In genomic region chr7:24290106-24290693, GRCm38 (mm10) we compare ENCODE assay signal across 23 mouse cellular contexts. TPM values are rescaled to one million over a fixed set of nuclear protein-coding genes. Genes with fewer than 3 reads are reported as not detected.
"Had no signal": no experiment of that assay in that cellular context is flagged by ENCODE, and none has a peak within 500 bp of the region (broad histone marks: within the 10 kb centered on the region; RNA-seq: fewer than 3 reads in every experiment).

No protein-coding gene starts in this region.

- H3K4me2 ChIP-seq: limb, embryonic 12.5 days; limb, embryonic 15.5 days; liver, embryonic 11.5 days; lung, embryonic 14.5 days; midbrain, embryonic 12.5 days; midbrain, embryonic 15.5 days had no signal

- H3K9ac ChIP-seq: limb, embryonic 12.5 days; limb, embryonic 15.5 days; liver, embryonic 14.5 days; liver, postnatal 0 days; lung, embryonic 14.5 days; midbrain, embryonic 12.5 days; midbrain, embryonic 15.5 days had no signal

- H3K4me1 ChIP-seq: limb, embryonic 12.5 days; limb, embryonic 15.5 days; midbrain, embryonic 12.5 days; midbrain, embryonic 15.5 days had no signal

- H3K27me3 ChIP-seq: limb, embryonic 12.5 days; limb, embryonic 15.5 days; midbrain, embryonic 12.5 days; midbrain, embryonic 15.5 days had no signal

- H3K4me3 ChIP-seq: limb, embryonic 12.5 days; limb, embryonic 15.5 days; midbrain, embryonic 12.5 days; midbrain, embryonic 15.5 days had no signal

- H3K27ac ChIP-seq: limb, embryonic 12.5 days; limb, embryonic 15.5 days; liver, embryonic 14.5 days; macrophage; midbrain, embryonic 12.5 days; midbrain, embryonic 15.5 days had no signal

- H3K9me3 ChIP-seq: midbrain, embryonic 15.5 days had no signal

- DNase-seq: kidney, adult 9 months; kidney, postnatal 14 days; kidney, postnatal 4 days; left cerebral cortex, postnatal 4 days; liver, postnatal 0 days; lung, embryonic 14.5 days; thymus, adult 18-20 months; thymus, postnatal 36 days had no signal

- ATAC-seq: liver, postnatal 0 days; lung, postnatal 0 days; midbrain, embryonic 15.5 days had no signal

RNA-seq across cellular contexts. Expression of gene Zfp93, which starts 20.0 kb away (rescaled TPM):
- total RNA-seq: monocyte, adult 5-6 weeks had no signal

RNA-seq across cellular contexts. Expression of gene Zfp108, which starts 35.6 kb away (rescaled TPM):
- total RNA-seq: monocyte, adult 5-6 weeks had no signal

RNA-seq across cellular contexts. Expression of gene Tescl, which starts 43.5 kb away (rescaled TPM):
- total RNA-seq: layer of hippocampus, adult 18-20 months; layer of hippocampus, postnatal 14 days; left cerebral cortex, adult 8-10 months; left cerebral cortex, postnatal 14 days; megakaryocyte-erythroid progenitor cell, adult 5-6 weeks had no signal
- polyA plus RNA-seq: limb, embryonic 15.5 days; liver, embryonic 11.5 days; liver, embryonic 14.5 days; liver, postnatal 0 days; lung, embryonic 14.5 days; macrophage; midbrain, embryonic 12.5 days; neural tube, embryonic 11.5 days had no signal
